Mouse (Mus musculus) cerebellum, adult (tissue): Measurements from ENCODE around the gene Mybbp1a.

Experiments
- ATAC-seq: cut with Nextera tagmentation; 2 replicates; pipeline ENCODE4 v1.9.2; 2017; ENCODE audit warnings: mild to moderate bottlenecking, moderate library complexity, mixed read lengths; ENCODE audit not compliant: insufficient number of reproducible peaks, low FRiP score, low TSS enrichment

Mybbp1a gene

DNA sequence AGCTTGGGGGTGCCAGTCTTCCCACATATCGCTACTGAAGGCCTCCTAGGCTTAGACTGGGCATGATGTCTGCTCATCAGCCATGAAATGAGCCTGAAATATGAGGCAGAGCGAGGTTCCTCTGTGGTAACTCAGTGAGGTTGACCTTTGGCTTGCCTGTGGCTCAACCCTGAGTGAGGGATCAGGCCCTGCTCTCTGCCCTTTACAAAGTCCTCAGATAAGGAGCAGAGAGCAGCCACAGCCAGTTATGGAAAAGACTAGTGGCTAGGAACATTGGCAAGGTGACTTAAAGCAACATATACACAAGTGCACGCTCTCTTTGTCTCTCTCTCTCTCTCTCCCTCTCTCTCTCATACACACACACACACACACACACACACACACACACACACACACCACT, 33.8 kb downstream of the Mybbp1a start:
- ATAC-seq, result no peak

GRCm38 (mm10) chr11:72475408-72475807, 34.3 kb downstream of the Mybbp1a start:
- no peak for ATAC-seq

DNA sequence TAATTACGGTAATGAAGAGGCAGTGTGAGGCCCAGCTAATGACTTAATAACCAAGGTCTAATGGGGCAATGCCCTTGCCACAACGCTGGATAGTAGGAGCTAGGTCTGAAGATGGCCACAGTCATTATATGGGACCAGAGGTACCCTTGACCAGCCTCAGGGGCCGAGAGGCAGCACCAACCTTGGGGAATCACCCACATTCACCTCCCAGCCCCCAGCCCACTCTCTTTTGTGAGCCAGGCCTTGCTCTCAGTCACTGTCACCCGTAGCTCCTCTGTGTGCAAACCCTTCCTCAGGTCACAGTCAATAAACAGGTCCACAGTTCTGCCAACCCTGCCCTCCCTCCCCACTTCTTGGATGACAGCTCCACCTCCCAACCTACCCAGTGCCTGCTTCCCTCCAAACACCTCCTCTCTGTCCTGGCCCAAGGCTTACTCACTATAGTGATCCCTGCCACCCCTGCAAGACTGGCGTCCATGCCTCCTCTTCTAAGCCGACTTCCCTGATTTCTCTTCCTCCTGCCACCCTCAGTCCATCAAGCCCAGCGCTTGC, 35.0 kb downstream of the Mybbp1a start:
- ATAC-seq, result no peak

DNA sequence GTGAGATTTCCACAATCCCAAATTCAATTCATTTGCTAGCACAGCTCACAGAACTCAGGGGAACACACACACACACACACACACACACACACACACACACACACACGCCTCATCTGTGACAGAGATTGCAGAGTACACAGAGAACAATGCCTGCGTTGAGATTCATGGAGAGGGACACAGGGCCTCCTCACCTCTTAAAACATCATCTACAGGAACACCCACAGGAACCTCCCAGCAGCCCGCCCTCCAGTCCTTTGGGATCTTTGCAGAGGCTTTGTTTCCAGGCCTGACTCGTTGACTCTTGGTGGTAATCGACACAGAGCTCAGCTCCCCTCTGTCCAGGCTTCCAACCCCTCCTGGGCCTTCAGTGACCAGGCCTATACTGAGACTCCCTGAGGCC, 36.0 kb downstream of the Mybbp1a start:
- no peak for ATAC-seq

DNA sequence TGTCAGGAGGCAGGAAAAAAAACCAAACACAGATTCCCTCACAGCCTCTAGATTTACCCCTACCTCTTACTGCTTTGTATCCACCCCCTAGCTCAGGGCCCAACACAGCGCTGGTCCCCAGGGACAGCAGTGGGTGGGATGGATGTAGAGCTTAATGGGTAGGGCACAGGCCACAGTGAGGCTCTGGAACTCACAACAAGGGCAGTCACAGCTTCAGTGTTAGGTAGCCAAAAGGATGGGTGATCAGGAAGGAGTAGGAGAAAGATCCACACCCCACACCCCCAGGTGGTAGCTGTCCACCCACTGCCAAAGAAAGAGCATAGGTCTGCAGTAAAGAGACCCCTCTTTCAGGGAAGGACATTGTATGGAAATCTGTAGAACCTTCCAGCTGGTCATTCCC, 36.5 kb downstream of the Mybbp1a start:
- ATAC-seq, result no peak

- no peak for ATAC-seq
These were observed 37.1 kb downstream of the Mybbp1a start for GRCm38 (mm10) chr11:72478228-72478627.

- ATAC-seq, result no peak
These were observed 38.3 kb downstream of the Mybbp1a start for GRCm38 (mm10) chr11:72479499-72479898.

DNA sequence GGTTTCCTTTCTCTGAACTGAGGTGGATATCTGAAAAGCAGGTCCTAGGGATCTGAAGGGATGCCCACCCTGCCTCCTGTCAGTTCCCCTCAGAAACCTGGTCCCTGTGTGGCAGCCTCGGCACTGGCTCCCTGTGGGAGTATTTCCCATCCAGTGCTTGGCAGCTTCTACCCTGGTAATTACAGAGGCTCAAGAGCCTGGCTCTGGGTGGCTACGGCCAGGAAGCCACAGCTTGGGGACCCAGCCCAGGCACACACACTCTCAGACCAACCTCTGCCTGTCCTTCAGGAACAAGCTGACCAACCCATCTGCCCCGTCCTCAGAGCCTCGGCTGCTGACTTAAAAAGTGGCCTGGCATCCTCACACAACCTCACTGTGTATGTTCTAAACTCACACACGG, 40.2 kb downstream of the Mybbp1a start:
- no peak for ATAC-seq

DNA sequence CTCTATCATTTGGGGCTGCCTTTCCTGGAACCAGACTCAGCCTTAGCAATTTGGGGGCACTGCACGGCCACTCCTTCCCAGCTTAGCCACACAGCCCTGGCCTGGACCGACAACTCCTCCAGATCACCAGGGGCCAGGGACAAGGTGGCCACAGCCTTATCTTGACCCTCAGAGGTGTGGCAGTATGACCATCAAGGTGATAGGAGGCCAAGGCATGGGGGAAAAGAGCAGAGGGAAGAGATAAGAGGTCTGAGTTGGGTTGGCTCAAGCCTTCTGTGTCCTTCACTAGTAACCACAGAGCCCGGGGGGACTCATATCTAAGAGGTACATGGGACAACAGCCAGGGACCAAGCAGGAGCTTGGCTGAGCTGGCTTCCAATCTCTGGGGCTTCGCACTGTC, 40.8 kb downstream of the Mybbp1a start:
- ATAC-seq, result no peak

DNA sequence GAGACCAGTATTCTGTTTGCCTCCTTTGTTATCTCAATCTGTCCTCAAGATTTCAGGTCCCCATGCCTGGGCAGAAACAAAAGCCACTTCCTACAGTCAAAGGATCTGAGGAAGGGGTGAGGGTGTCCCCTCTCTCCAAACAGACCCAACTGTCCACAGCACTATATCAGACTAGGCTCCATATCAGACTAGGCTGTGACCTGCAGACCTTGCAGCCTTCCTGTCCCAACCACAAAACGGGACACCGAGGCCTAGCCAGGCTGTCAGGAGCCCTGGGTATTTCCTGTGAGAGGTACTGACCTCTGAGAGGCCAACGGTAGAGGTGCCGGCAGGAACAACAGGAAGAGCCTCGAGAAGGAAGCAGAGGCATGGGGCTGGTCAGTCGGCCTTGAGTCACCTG, 43.4 kb downstream of the Mybbp1a start:
- ATAC-seq, result no peak

DNA sequence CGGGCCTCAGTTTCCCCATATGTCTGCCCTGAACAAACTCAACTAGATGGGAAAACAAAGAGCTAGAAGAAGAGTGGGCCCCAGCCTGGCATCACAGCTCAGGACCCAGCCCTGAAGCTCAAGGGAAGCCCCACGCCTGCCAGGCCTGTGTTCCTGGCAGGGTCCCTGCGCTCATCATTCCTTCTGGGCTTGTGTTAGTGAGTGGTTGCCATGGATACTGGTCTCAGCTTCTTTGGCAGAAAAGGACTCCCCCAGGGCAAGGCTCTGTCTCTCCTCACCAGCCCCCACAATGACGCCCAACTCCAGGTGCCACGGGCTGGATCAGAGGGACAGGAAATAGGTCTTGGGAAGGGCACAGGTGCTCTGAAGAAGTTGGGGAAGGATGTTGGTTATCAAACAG, 44.0 kb downstream of the Mybbp1a start:
- ATAC-seq, result no peak

GRCm38 (mm10) chr11:72485960-72486359, 44.8 kb downstream of the Mybbp1a start:
- no peak for ATAC-seq

DNA sequence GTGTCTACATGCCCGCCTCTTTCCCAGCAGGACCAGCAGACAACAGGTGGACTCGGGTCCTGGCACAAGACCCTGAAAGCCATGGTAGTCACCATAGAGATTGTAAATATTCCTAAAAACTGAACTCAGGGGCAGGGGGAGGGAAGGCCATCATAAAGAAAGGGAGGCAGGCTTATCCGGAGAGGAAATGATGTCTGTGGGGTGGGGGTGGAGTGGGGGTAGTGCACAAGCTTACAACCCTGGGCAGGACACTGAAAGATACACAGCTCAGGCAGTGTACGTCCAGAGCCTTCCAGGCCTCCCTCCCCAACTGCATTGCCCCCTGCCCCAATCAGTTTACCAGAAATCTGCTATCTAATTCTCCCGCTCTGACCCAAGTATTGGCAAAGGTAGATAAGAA, 46.0 kb downstream of the Mybbp1a start:
- ATAC-seq, result no peak

DNA sequence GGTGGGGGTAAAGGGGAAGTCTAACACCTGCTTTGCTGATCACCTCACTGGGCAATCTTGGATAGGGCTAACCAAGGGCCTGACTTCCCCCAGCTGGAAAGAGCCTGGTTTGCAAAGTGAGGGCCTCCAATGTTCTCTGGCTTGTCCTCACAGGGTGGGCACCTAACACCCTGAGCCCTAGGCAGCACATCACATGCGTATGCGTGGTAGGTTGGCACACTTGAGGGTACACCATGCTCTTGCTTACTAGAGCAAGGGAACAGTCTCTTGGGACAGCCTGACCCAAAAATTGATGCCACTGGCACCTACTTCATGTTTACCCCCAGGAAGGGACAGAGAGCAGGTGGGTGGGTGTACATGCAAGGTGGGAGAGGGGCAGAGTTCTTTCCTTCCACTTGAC, 46.6 kb downstream of the Mybbp1a start:
- no peak for ATAC-seq

GRCm38 (mm10) chr11:72488753-72489271, 47.7 kb downstream of the Mybbp1a start:
- ATAC-seq, result no peak

DNA sequence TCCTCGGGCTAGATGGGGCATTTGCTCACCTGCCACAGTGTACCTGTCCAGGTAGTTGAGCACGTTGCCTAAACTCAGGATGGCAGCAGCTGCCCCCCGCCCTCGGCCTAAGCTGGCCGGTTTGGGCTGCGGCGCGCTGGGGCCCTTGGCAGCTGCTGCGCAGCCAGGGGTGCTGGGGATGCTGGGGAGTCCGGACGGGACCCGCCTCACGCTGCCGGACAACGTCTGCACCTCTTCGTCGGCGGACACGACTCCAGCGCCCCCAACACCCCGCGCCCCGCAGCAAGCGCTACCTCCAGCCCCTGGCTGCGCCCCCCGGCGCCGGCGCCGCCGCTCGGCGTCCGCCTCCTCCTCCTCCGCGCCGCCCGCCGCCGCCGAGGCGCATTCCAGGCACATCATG, 48.2 kb downstream of the Mybbp1a start:
- no peak for ATAC-seq

DNA sequence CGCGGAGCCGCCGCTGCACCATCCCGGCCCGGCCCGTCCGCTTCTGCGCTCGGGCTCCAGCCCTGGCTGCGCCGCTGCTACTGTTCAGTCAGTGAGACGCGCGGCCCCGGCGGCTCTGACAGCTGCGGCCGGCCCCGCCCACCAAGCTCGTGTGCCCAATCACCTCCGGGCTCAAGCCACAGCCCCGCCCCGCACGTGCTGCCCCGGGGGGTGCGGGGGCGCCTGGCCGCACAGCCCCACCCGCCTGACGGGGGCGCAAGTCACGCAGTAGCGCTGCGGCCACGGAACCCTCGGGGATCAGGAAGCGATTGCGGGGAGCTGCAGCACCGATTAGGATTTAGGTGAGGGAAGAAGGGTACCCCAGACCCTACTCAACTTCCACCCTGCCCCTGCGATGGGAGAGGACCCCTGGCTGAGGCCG, 48.7 kb downstream of the Mybbp1a start, which contains the start of gene Spns2:
TSS of gene Spns2 (minus strand) at position 24 of the 421 bp plus-strand sequence.
- ATAC-seq, result peak; percentile 62; the same call in 1 of the 2 replicates

GRCm38 (mm10) chr11:72491130-72491960, 50.2 kb downstream of the Mybbp1a start:
- no peak for ATAC-seq

DNA sequence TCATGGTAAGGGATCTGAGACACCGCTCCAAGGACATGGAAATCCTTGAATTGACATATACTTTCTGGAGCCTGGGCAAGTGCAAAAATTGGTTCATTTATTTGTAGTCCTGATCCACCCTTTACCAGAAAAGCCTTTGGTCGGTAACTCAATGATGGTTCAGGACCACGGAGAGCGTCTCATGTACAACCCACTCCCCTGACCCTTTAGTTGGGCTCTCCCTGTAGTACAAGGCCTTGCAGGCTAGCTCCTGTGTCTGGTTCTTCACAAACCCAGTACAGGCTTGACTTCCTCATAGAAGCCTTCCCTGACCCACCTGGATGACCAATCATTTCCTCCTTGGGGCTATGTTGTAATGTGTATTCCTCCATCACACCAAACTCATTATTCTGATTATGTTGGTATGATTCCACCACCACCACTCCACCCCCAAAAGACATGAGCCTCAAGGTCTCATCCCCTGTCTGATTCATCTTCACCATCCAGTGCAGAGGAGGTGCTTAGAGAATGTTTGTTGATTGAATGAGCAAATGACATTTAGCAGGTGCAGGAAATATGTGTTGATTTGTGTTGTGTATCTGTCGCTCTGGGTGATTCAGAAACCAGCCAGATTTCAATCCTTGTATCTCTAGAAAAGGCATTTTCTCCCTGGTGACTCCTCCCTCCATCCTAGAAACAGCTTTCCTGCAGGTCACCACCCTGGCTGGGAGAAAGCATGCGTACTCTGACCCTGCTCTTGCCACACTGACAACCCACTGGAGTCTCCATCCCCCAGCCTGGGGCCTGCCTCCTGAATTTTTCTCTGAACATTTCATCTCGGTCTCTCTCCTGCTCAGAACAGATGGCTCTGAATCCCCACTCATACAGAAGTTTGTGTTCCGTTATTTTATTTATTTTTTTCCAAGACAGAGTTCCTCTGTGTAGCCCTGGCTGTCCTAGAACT, 53.2 kb downstream of the Mybbp1a start:
- ATAC-seq, result no peak

DNA sequence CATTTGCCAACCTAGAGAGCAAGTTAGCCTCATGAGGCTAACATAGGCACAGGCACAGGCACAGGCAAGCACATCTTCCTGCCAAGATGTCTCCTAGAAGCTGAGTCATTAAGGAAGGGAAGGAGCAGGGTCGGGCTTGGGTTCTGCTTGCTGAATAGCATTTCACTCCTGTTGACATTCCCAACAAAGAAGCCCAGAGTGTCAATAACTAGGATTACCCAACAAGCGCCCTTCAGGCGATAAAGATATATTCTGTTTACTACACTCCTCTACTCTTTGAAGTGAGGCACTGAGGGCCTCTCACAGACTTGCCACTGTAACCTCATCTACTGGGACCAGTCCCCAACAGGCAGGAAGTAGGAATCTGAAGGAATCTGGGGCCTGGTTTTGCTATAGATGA, 54.9 kb downstream of the Mybbp1a start:
- ATAC-seq, result no peak

DNA sequence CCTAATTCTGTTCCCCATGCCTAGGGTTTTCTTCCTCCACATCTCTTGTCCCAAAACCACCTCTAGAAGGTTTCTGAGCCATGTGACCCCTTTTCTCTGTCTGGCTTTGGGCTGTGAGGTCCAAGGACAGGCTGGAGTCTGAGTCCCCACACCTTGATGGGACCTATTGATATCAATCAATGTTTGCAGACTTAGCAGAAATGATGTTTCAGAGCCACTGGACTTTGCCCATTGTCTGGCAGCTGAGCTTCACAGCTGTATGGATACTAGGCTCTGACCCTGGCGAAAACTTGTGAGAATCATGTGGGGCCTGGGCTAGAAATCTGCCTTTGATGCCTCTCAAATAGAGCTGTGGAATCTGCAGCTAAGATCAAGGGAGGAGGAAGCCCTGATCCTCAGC, 55.6 kb downstream of the Mybbp1a start:
- ATAC-seq, result no peak
